Mouse (Mus musculus) midbrain, embryonic 11.5 days (tissue): ENCODE results near the gene Cyp1a2. TPM values are rescaled to one million over a fixed set of nuclear protein-coding genes. Genes with fewer than 3 reads are reported as not detected.

ENCODE experiments used
- ATAC-seq: fragments of 200-750 bp; cut with Nextera tagmentation; 2 replicates; pipeline ENCODE4 v1.8.0; 2017; ENCODE audit warnings: moderate TSS enrichment, moderate library complexity; ENCODE audit not compliant: low FRiP score
- DNase-seq: peaks from one replicate; pipeline ENCODE4 v3.0.0; 2015; ENCODE audit warnings: low spot score; ENCODE audit errors: missing footprints
- H3K27ac ChIP-seq: fragments of 300-500 bp; sonication (generic); 2 replicates; pipeline ENCODE4 v1.5.1; 2014; ENCODE audit warnings: low read depth, low read length
- H3K27me3 ChIP-seq: fragments of 300-500 bp; sonication (generic); 2 replicates; pipeline ENCODE4 v1.6.1; 2014; ENCODE audit warnings: mild to moderate bottlenecking, low read length, moderate library complexity, mixed read lengths; ENCODE audit not compliant: control insufficient read depth, insufficient read depth
- H3K36me3 ChIP-seq: fragments of 300-500 bp; sonication (generic); 2 replicates; pipeline ENCODE4 v1.6.1; 2014; ENCODE audit warnings: mild to moderate bottlenecking, low read length, moderate library complexity, mixed read lengths; ENCODE audit not compliant: control insufficient read depth, insufficient read depth
- H3K4me1 ChIP-seq: fragments of 300-500 bp; sonication (generic); 2 replicates; pipeline ENCODE4 v1.6.1; 2014; ENCODE audit warnings: low read length; ENCODE audit not compliant: control insufficient read depth, insufficient read depth
- H3K4me2 ChIP-seq: fragments of 300-500 bp; sonication (generic); 2 replicates; pipeline ENCODE4 v1.6.1; 2014; ENCODE audit warnings: mild to moderate bottlenecking, moderate library complexity
- H3K4me3 ChIP-seq: fragments of 300-500 bp; sonication (generic); 2 replicates; pipeline ENCODE4 v1.5.1; 2014; ENCODE audit warnings: low read depth, low read length
- H3K9ac ChIP-seq: fragments of 300-500 bp; sonication (generic); 2 replicates; pipeline ENCODE4 v1.6.1; 2014; ENCODE audit warnings: low read length
- H3K9me3 ChIP-seq: fragments of 300-500 bp; sonication (generic); 2 replicates; pipeline ENCODE4 v1.6.1; 2016; ENCODE audit warnings: low read length; ENCODE audit not compliant: control insufficient read depth
- WGBS: fragments of 180-500 bp; shearing (Covaris S2); extraction: QIAGEN DNeasy Blood & Tissue Kit; methylation state at CpG from one replicate; pipeline ENCODE4 v1.1.7; 2014; 5-methylcytosine and 5-hydroxymethylcytosine counted together
- polyA plus RNA-seq: library from polyadenylated mRNA; unstranded; fragments of >200 nt; fragmentation: Nextera tagmentation; extraction: Ambion mirVana; gene quantifications from 2 replicates; pipeline ENCODE4 v1.2.1, GENCODE M21; 2014

Gene Cyp1a2
- polyA plus RNA-seq, 1 experiment from 2014 or later: not detected

- H3K27me3 ChIP-seq: no peaks in the 10 kb centered on the region
- no peaks in the 10 kb centered on the region for H3K36me3 ChIP-seq
- H3K4me2 ChIP-seq: no peak overlapping the region
- H3K9me3 ChIP-seq: no peaks in the 10 kb centered on the region
- no peak for ATAC-seq
- peak; percentile 2 for DNase-seq
- H3K9ac ChIP-seq: no peak overlapping the region
- no peak overlapping the region for H3K27ac ChIP-seq
- no peaks in the 10 kb centered on the region for H3K4me1 ChIP-seq
- WGBS: 81% methylated on average over 3 of the region's 3 CpGs
- H3K4me3 ChIP-seq: no peak overlapping the region
These were observed 16.4 kb downstream of the Cyp1a2 start for GRCm38 (mm10) chr9:57667136-57667535.

GRCm38 (mm10) chr9:57666536-57666935, 17.0 kb downstream of the Cyp1a2 start:
- H3K9me3 ChIP-seq: no peaks in the 10 kb centered on the region
- no peak overlapping the region for H3K27ac ChIP-seq
- no peak overlapping the region for H3K4me3 ChIP-seq
- H3K4me1 ChIP-seq: no peaks in the 10 kb centered on the region
- ATAC-seq (no peak), DNase-seq (peak; percentile 35)
- H3K36me3 ChIP-seq: no peaks in the 10 kb centered on the region
- WGBS: 88% methylated on average over 8 of the region's 8 CpGs
- H3K4me2 ChIP-seq: no peak overlapping the region
- no peaks in the 10 kb centered on the region for H3K27me3 ChIP-seq
- H3K9ac ChIP-seq: no peak overlapping the region

GRCm38 (mm10) chr9:57664616-57665015, 18.9 kb downstream of the Cyp1a2 start:
- Histone ChIP-seq H3K4me1 (no peaks in the 10 kb centered on the region), H3K27ac (no peak overlapping the region), H3K4me3 (no peak overlapping the region), H3K27me3 (no peaks in the 10 kb centered on the region), H3K36me3 (no peaks in the 10 kb centered on the region), H3K9ac (no peak overlapping the region), H3K9me3 (no peaks in the 10 kb centered on the region), H3K4me2 (no peak overlapping the region)
- 77% methylated on average over 7 of the region's 7 CpGs for WGBS
- ATAC-seq (no peak), DNase-seq (peak; percentile 17)

- Histone ChIP-seq H3K27ac (no peak overlapping the region), H3K4me3 (no peak overlapping the region), H3K4me1 (no peaks in the 10 kb centered on the region), H3K9me3 (no peaks in the 10 kb centered on the region), H3K4me2 (no peak overlapping the region), H3K9ac (no peak overlapping the region), H3K27me3 (no peaks in the 10 kb centered on the region), H3K36me3 (no peaks in the 10 kb centered on the region)
- whole genome bisulfite sequencing: 86% methylated on average over 3 of the region's 3 CpGs
- peak; percentile 33 for DNase-seq
- no peak for ATAC-seq
These were observed 22.0 kb downstream of the Cyp1a2 start for GRCm38 (mm10) chr9:57661552-57661951.

GRCm38 (mm10) chr9:57660501-57660900, 23.0 kb downstream of the Cyp1a2 start:
- no peak overlapping the region for H3K27ac ChIP-seq
- no peak overlapping the region for H3K4me2 ChIP-seq
- no peaks in the 10 kb centered on the region for H3K36me3 ChIP-seq
- H3K27me3 ChIP-seq: no peaks in the 10 kb centered on the region
- no peak overlapping the region for H3K4me3 ChIP-seq
- H3K9me3 ChIP-seq: no peaks in the 10 kb centered on the region
- H3K4me1 ChIP-seq: no peaks in the 10 kb centered on the region
- WGBS: 85% methylated on average over 6 of the region's 6 CpGs
- H3K9ac ChIP-seq: no peak overlapping the region
- ATAC-seq: no peak
- DNase-seq: peak; percentile 14

- Histone ChIP-seq H3K4me2 (no peak overlapping the region), H3K4me3 (no peak overlapping the region), H3K4me1 (no peaks in the 10 kb centered on the region), H3K36me3 (no peaks in the 10 kb centered on the region), H3K27ac (no peak overlapping the region), H3K27me3 (no peaks in the 10 kb centered on the region), H3K9me3 (no peaks in the 10 kb centered on the region), H3K9ac (no peak overlapping the region)
- DNase-seq (peak; percentile 92), ATAC-seq (peak; percentile 71; the same call in 1 of the 2 replicates)
- WGBS: 21% methylated on average over 4 of the region's 4 CpGs
These were observed 23.7 kb downstream of the Cyp1a2 start for GRCm38 (mm10) chr9:57659774-57660173.

- ATAC-seq: no peak
- no peak for DNase-seq
- WGBS: 83% methylated on average over 4 of the region's 4 CpGs
- Histone ChIP-seq H3K4me3 (no peak overlapping the region), H3K9me3 (no peaks in the 10 kb centered on the region), H3K4me1 (no peaks in the 10 kb centered on the region), H3K27ac (no peak overlapping the region), H3K4me2 (no peak overlapping the region), H3K36me3 (no peaks in the 10 kb centered on the region), H3K27me3 (no peaks in the 10 kb centered on the region), H3K9ac (no peak overlapping the region; the same call in 1 of the 2 replicates)
These were observed 24.5 kb downstream of the Cyp1a2 start for GRCm38 (mm10) chr9:57658970-57659369.

- no peak for ATAC-seq
- H3K4me1 ChIP-seq: peaks cover 7% of the 10 kb centered on the region
- 60% methylated on average over 4 of the region's 4 CpGs for WGBS
These were observed 25.7 kb downstream of the Cyp1a2 start for GRCm38 (mm10) chr9:57657843-57658242.

GRCm38 (mm10) chr9:57656631-57657350, 26.7 kb downstream of the Cyp1a2 start:
- Histone ChIP-seq H3K4me3 (no peak overlapping the region), H3K27ac (no peak overlapping the region), H3K27me3 (no peaks in the 10 kb centered on the region), H3K9me3 (no peaks in the 10 kb centered on the region), H3K4me2 (no peak overlapping the region), H3K4me1 (peaks cover 12% of the 10 kb centered on the region), H3K36me3 (no peaks in the 10 kb centered on the region), H3K9ac (no peak overlapping the region)
- ATAC-seq: no peak
- WGBS: 85% methylated on average over 19 of the region's 19 CpGs
- DNase-seq: peak; percentile 59

More at GRCm38 (mm10) chr9:57657843-57658242, 25.7 kb downstream of the Cyp1a2 start:
- H3K27ac ChIP-seq: no peak overlapping the region
- H3K9me3 ChIP-seq: no peaks in the 10 kb centered on the region
- no peaks in the 10 kb centered on the region for H3K36me3 ChIP-seq
- H3K9ac ChIP-seq: no peak overlapping the region
- H3K4me2 ChIP-seq: no peak overlapping the region
- peak; percentile 80 for DNase-seq
- no peak overlapping the region for H3K4me3 ChIP-seq
- H3K27me3 ChIP-seq: no peaks in the 10 kb centered on the region
